Mouse (Mus musculus): Measurements from ENCODE around the gene Txndc11. TPM values are rescaled to one million over a fixed set of nuclear protein-coding genes. Genes with fewer than 3 reads are reported as not detected.
A peak's percentile ranks its signal among the peaks of the same experiment; 100 is the strongest.

The Txndc11 gene
- polyA plus RNA-seq, 1 experiment from 2014 or later = 25.3 TPM

DNA sequence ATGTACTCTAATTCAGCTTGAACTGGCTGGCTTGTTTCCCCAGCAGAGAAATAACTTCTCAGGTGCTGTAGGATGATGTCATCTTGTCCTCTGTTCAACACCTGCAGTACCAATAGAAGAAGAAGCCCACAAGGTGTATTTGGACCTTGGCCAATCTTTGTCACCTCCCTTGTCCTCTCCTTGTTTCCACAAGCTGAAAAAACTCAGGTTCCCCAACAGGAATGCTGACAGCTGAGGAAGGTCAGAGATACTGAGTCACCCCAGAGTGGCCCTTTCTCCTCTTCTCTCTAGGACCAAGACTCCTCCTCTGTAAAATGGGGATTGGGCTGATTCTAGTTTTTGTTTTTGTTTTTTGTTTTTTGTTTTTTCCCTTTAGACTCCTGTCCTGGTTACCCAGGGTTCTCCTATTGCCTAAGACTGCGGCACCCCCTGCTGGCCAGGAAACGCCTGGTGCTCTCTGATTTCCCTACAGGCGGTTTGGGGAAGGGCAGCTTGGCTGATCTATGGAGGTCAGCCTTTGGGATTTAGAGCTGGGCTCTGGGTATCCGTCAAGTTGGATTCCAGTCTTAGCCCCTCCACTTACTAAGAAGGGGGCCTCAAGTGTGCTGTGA lies 100.2 kb downstream of the Txndc11 start:
- Histone ChIP-seq H3K4me3 (no peak overlapping the region), H3K27me3 (replicated peaks) (peaks cover 8% of the 10 kb centered on the region), H3K4me1 (no peaks in the 10 kb centered on the region), H3K9me3 (replicated peaks) (no peaks in the 10 kb centered on the region), H3K4me2 (no peak overlapping the region), H3K27ac (no peak overlapping the region), H3K36me3 (no peaks in the 10 kb centered on the region), H3K9ac (no peak overlapping the region)
- ATAC-seq = peak; percentile 56; the same call in 1 of the 2 replicates
- WGBS (ENCODE audit: insufficient replicate concordance) = 2% methylated on average over 4 of the region's 4 CpGs

DNA sequence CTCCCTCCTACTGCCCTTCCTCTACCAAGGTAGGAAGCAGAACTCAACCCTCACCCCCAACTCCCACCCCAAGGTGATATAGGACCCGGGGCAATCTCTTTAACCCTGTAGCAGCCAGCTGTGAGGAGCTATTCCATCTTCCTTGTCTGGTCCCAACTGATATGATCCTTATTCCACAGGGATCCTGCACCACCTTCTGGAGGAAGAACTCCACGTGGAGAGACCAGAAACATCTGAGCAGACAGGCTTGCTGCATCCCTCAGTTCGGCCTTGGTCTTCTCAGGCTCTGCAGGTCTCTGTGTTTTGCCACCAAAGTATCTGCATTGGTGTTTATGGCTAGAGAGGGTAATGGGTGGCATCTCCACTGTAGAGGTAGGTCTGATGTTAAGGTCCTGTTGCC lies 103.1 kb downstream of the Txndc11 start:
- no peak for ATAC-seq
- Histone ChIP-seq H3K9ac (no peak overlapping the region), H3K27me3 (replicated peaks) (no peaks in the 10 kb centered on the region), H3K36me3 (no peaks in the 10 kb centered on the region), H3K4me1 (no peaks in the 10 kb centered on the region), H3K4me2 (no peak overlapping the region), H3K9me3 (replicated peaks) (no peaks in the 10 kb centered on the region), H3K4me3 (no peak overlapping the region), H3K27ac (no peak overlapping the region)
- WGBS (ENCODE audit: insufficient replicate concordance) = 42% methylated on average over 3 of the region's 3 CpGs

- Histone ChIP-seq H3K27me3 (replicated peaks) (no peaks in the 10 kb centered on the region), H3K4me1 (no peaks in the 10 kb centered on the region), H3K4me2 (no peak overlapping the region), H3K36me3 (no peaks in the 10 kb centered on the region), H3K4me3 (no peak overlapping the region), H3K9ac (no peak overlapping the region), H3K27ac (no peak overlapping the region), H3K9me3 (replicated peaks) (no peaks in the 10 kb centered on the region)
- 41% methylated on average over 4 of the region's 4 CpGs for WGBS (ENCODE audit: insufficient replicate concordance)
- ATAC-seq = no peak
Observed at GRCm38 (mm10) chr16:11030844-11031243, 103.6 kb downstream of the Txndc11 start.

DNA sequence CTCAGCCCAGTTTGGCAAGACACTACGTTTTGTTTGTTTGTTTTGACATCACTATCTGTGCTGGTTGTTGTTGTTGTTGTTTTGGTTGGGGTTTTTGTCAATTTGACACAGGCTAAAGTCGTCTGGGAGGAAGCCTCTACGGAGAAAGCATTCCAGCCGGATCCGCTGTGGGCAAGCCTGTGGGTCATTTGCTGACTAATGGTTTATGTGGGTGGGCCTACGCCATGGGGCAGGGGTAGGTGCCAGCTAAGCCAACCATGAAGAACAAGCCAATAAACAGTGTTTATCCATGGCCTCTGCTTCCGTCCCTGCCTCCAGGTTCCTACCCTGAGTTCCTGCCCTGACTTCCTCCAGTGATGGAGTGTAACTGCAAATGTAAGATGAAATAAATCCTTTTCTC lies 106.2 kb downstream of the Txndc11 start:
- Histone ChIP-seq H3K4me2 (no peak overlapping the region), H3K4me1 (no peaks in the 10 kb centered on the region), H3K9me3 (replicated peaks) (no peaks in the 10 kb centered on the region), H3K4me3 (no peak overlapping the region), H3K36me3 (no peaks in the 10 kb centered on the region), H3K27me3 (replicated peaks) (no peaks in the 10 kb centered on the region), H3K27ac (no peak overlapping the region), H3K9ac (no peak overlapping the region)
- WGBS (ENCODE audit: insufficient replicate concordance) = 75% methylated on average over 7 of the region's 7 CpGs
- ATAC-seq = no peak

Small RNA genes within 50 kb of the gene (microRNA-seq; reads per million reads assigned to microRNA genes)
- 222 reads per million, percentile 57 among the genes with 10 or more reads in this experiment for gene Gm23935

Other genes starting within 250 kb of the Txndc11 start
- gene Snn, start 73.7 kb downstream of the Txndc11 start, polyA plus RNA-seq (2016; fragmentation: Nextera tagmentation; extraction: Ambion mirVana) = 4.9 and 6.0 TPM in 2 replicates
- 31.7 and 34.8 TPM in 2 replicates for gene Litaf, start 68.5 kb downstream of the Txndc11 start, polyA plus RNA-seq (2016; fragmentation: Nextera tagmentation; extraction: Ambion mirVana)
- gene Zc3h7a, start 41.7 kb upstream of the Txndc11 start, polyA plus RNA-seq (2016; fragmentation: Nextera tagmentation; extraction: Ambion mirVana) = 52.5 and 55.0 TPM in 2 replicates
- 207 TPM in 2 replicates for gene Rsl1d1, start 68.7 kb upstream of the Txndc11 start, polyA plus RNA-seq (2016; fragmentation: Nextera tagmentation; extraction: Ambion mirVana)
- 103 TPM in 2 replicates for gene Gspt1, start 119.7 kb upstream of the Txndc11 start, polyA plus RNA-seq (2016; fragmentation: Nextera tagmentation; extraction: Ambion mirVana)
- not detected in 2 replicates for gene Tnfrsf17, start 179.2 kb upstream of the Txndc11 start, polyA plus RNA-seq (2016; fragmentation: Nextera tagmentation; extraction: Ambion mirVana)
- 4.6 and 4.9 TPM in 2 replicates for gene Snx29, start 188.3 kb upstream of the Txndc11 start, polyA plus RNA-seq (2016; fragmentation: Nextera tagmentation; extraction: Ambion mirVana)

All from liver, embryonic 12.5 days (tissue).